Mouse (Mus musculus) limb, embryonic 12.5 days (tissue): ENCODE measurements at regions not wholly inside any gene's neighbourhood (a gene's known extent, or its start where the extent isn't known, plus 50 kb on each side); places are given as distances from the start of the nearest gene placed in this dataset.
A peak's percentile ranks its signal among the peaks of the same experiment; 100 is the strongest.

ENCODE experiments used
- ATAC-seq: fragments of 200-750 bp; cut with Nextera tagmentation; 2 replicates; pipeline ENCODE4 v1.8.0; 2017; ENCODE audit warnings: low read depth, moderate TSS enrichment; ENCODE audit not compliant: insufficient number of reproducible peaks, insufficient read depth, low FRiP score, low TSS enrichment
- H3K27ac ChIP-seq: fragments of 300-500 bp; sonication (generic); 2 replicates; pipeline ENCODE4 v1.5.1; 2016; ENCODE audit warnings: mild to moderate bottlenecking, moderate library complexity
- H3K27me3 ChIP-seq: fragments of 300-500 bp; sonication (generic); 2 replicates; pipeline ENCODE4 v1.6.1; 2016; ENCODE audit warnings: mild to moderate bottlenecking, moderate library complexity
- H3K36me3 ChIP-seq: fragments of 300-500 bp; sonication (generic); 2 replicates; pipeline ENCODE4 v1.6.1; 2016; ENCODE audit warnings: mild to moderate bottlenecking, moderate library complexity
- H3K4me1 ChIP-seq: fragments of 300-500 bp; sonication (generic); replicated peaks from 2 replicates; pipeline ENCODE4 v1.6.1; 2016
- H3K4me2 ChIP-seq: fragments of 300-500 bp; sonication (generic); 2 replicates; pipeline ENCODE4 v1.6.1; 2016; ENCODE audit warnings: mild to moderate bottlenecking, moderate library complexity
- H3K4me3 ChIP-seq: fragments of 300-500 bp; sonication (generic); replicated peaks from 2 replicates; pipeline ENCODE4 v1.5.1; 2016; ENCODE audit warnings: mild to moderate bottlenecking
- H3K9ac ChIP-seq: fragments of 300-500 bp; sonication (generic); replicated peaks from 2 replicates; pipeline ENCODE4 v1.6.1; 2016; ENCODE audit warnings: mild to moderate bottlenecking, moderate library complexity
- H3K9me3 ChIP-seq: fragments of 300-500 bp; sonication (generic); 2 replicates; pipeline ENCODE4 v1.6.1; 2016; ENCODE audit warnings: mild to moderate bottlenecking, moderate library complexity
- WGBS: fragments of 180-500 bp; shearing (Covaris S2); methylation state at CpG from one replicate; pipeline ENCODE4 v1.1.7; 2016; 5-methylcytosine and 5-hydroxymethylcytosine counted together

- Histone ChIP-seq H3K27ac (0 out of 2 replicates have a peak overlapping the region, but pooled peaks have one; percentile 26), H3K27me3 (no peaks in the 10 kb centered on the region), H3K4me2 (peak overlapping the region; percentile 41), H3K4me3 (no peak overlapping the region), H3K4me1 (peaks cover 11% of the 10 kb centered on the region), H3K9me3 (no peaks in the 10 kb centered on the region), H3K36me3 (no peaks in the 10 kb centered on the region), H3K9ac (no peak overlapping the region)
- no peak for ATAC-seq
- WGBS: 12% methylated on average over 6 of the region's 6 CpGs
Measured at GRCm38 (mm10) chr2:21267149-21267761, 61.7 kb downstream of the Thnsl1 start.

- no peaks in the 10 kb centered on the region for H3K9me3 ChIP-seq
- no peak for ATAC-seq
Measured at GRCm38 (mm10) chr2:21269989-21270846, 64.7 kb downstream of the Thnsl1 start.

GRCm38 (mm10) chr2:21273416-21273815 is 67.9 kb downstream of the Thnsl1 start:
- ATAC-seq: no peak
- Histone ChIP-seq H3K27ac (no peak overlapping the region), H3K9me3 (no peaks in the 10 kb centered on the region), H3K4me1 (no peaks in the 10 kb centered on the region), H3K4me3 (no peak overlapping the region), H3K4me2 (no peak overlapping the region), H3K9ac (no peak overlapping the region), H3K27me3 (no peaks in the 10 kb centered on the region), H3K36me3 (no peaks in the 10 kb centered on the region)
- 91% methylated on average over 4 of the region's 4 CpGs for WGBS

More at GRCm38 (mm10) chr2:21269989-21270846, 64.7 kb downstream of the Thnsl1 start:
- no peak overlapping the region for H3K27ac ChIP-seq
- no peak overlapping the region for H3K4me2 ChIP-seq
- peaks cover 11% of the 10 kb centered on the region for H3K4me1 ChIP-seq
- H3K4me3 ChIP-seq: no peak overlapping the region
- no peaks in the 10 kb centered on the region for H3K27me3 ChIP-seq
- WGBS: 77% methylated on average over 12 of the region's 12 CpGs
- no peaks in the 10 kb centered on the region for H3K36me3 ChIP-seq
- no peak overlapping the region for H3K9ac ChIP-seq

- H3K27ac ChIP-seq: no peak overlapping the region
- H3K4me1 ChIP-seq: no peaks in the 10 kb centered on the region
- no peak overlapping the region for H3K4me3 ChIP-seq
- H3K36me3 ChIP-seq: no peaks in the 10 kb centered on the region
- no peak overlapping the region for H3K4me2 ChIP-seq
- H3K27me3 ChIP-seq: no peaks in the 10 kb centered on the region
- ATAC-seq: no peak
- H3K9me3 ChIP-seq: no peaks in the 10 kb centered on the region
- H3K9ac ChIP-seq: no peak overlapping the region
- WGBS: 90% methylated on average over 4 of the region's 4 CpGs
Measured at GRCm38 (mm10) chr2:21275315-21275714, 69.8 kb downstream of the Thnsl1 start.

GRCm38 (mm10) chr2:21280794-21281420 is 75.4 kb downstream of the Thnsl1 start:
- H3K4me2 ChIP-seq: no peak overlapping the region
- no peak overlapping the region for H3K4me3 ChIP-seq
- H3K36me3 ChIP-seq: no peaks in the 10 kb centered on the region
- no peaks in the 10 kb centered on the region for H3K4me1 ChIP-seq
- ATAC-seq: peak; percentile 76; the same call in 1 of the 2 replicates
- H3K27me3 ChIP-seq: no peaks in the 10 kb centered on the region
- 32% methylated on average over 9 of the region's 9 CpGs for WGBS
- H3K9me3 ChIP-seq: no peaks in the 10 kb centered on the region
- no peak overlapping the region for H3K9ac ChIP-seq
- H3K27ac ChIP-seq: no peak overlapping the region

GRCm38 (mm10) chr2:21282505-21283200 is 77.1 kb downstream of the Thnsl1 start:
- H3K27ac ChIP-seq: no peak overlapping the region
- H3K4me2 ChIP-seq: no peak overlapping the region
- ATAC-seq: no peak
- 78% methylated on average over 14 of the region's 14 CpGs for WGBS
- no peak overlapping the region for H3K9ac ChIP-seq
- no peaks in the 10 kb centered on the region for H3K27me3 ChIP-seq
- H3K4me3 ChIP-seq: no peak overlapping the region
- H3K36me3 ChIP-seq: no peaks in the 10 kb centered on the region
- H3K9me3 ChIP-seq: no peaks in the 10 kb centered on the region
- H3K4me1 ChIP-seq: no peaks in the 10 kb centered on the region

- no peak overlapping the region for H3K9ac ChIP-seq
- no peak overlapping the region for H3K4me2 ChIP-seq
- no peak for ATAC-seq
- no peaks in the 10 kb centered on the region for H3K4me1 ChIP-seq
- 96% methylated on average over 3 of the region's 3 CpGs for WGBS
- H3K36me3 ChIP-seq: no peaks in the 10 kb centered on the region
- no peaks in the 10 kb centered on the region for H3K27me3 ChIP-seq
- H3K27ac ChIP-seq: no peak overlapping the region
- no peaks in the 10 kb centered on the region for H3K9me3 ChIP-seq
- H3K4me3 ChIP-seq: no peak overlapping the region
Measured at GRCm38 (mm10) chr2:21284881-21285280, 79.4 kb downstream of the Thnsl1 start.

- Histone ChIP-seq H3K27ac (no peak overlapping the region), H3K4me2 (no peak overlapping the region), H3K36me3 (no peaks in the 10 kb centered on the region), H3K4me3 (no peak overlapping the region), H3K27me3 (no peaks in the 10 kb centered on the region), H3K9me3 (no peaks in the 10 kb centered on the region), H3K9ac (no peak overlapping the region), H3K4me1 (no peaks in the 10 kb centered on the region)
- 84% methylated on average over 13 of the region's 13 CpGs for WGBS
- no peak for ATAC-seq
Measured at GRCm38 (mm10) chr2:21287786-21288185, 79.6 kb upstream of the Gpr158 start.

GRCm38 (mm10) chr2:21292669-21293151 is 74.6 kb upstream of the Gpr158 start:
- H3K4me2 ChIP-seq: no peak overlapping the region
- no peak for ATAC-seq
- no peaks in the 10 kb centered on the region for H3K9me3 ChIP-seq
- no peaks in the 10 kb centered on the region for H3K27me3 ChIP-seq
- H3K4me3 ChIP-seq: no peak overlapping the region
- H3K27ac ChIP-seq: no peak overlapping the region
- H3K9ac ChIP-seq: no peak overlapping the region
- no peaks in the 10 kb centered on the region for H3K4me1 ChIP-seq
- H3K36me3 ChIP-seq: no peaks in the 10 kb centered on the region
- 73% methylated on average over 2 of the region's 2 CpGs for WGBS

GRCm38 (mm10) chr2:21294002-21294401 is 73.3 kb upstream of the Gpr158 start:
- WGBS: 83% methylated on average over 2 of the region's 2 CpGs
- Histone ChIP-seq H3K4me3 (no peak overlapping the region), H3K4me2 (no peak overlapping the region), H3K4me1 (no peaks in the 10 kb centered on the region), H3K9ac (no peak overlapping the region), H3K27me3 (no peaks in the 10 kb centered on the region), H3K9me3 (no peaks in the 10 kb centered on the region), H3K27ac (no peak overlapping the region), H3K36me3 (no peaks in the 10 kb centered on the region)
- ATAC-seq: no peak

- H3K4me2 ChIP-seq: no peak overlapping the region
- no peak for ATAC-seq
- no peak overlapping the region for H3K4me3 ChIP-seq
- no peaks in the 10 kb centered on the region for H3K27me3 ChIP-seq
- no peaks in the 10 kb centered on the region for H3K4me1 ChIP-seq
- H3K9ac ChIP-seq: no peak overlapping the region
- no peak overlapping the region for H3K27ac ChIP-seq
- H3K36me3 ChIP-seq: no peaks in the 10 kb centered on the region
- H3K9me3 ChIP-seq: no peaks in the 10 kb centered on the region
- 90% methylated on average over 5 of the region's 5 CpGs for WGBS
Measured at GRCm38 (mm10) chr2:21299681-21300080, 67.7 kb upstream of the Gpr158 start.
